Mouse (Mus musculus): ENCODE results near the gene Syt14.

DNA sequence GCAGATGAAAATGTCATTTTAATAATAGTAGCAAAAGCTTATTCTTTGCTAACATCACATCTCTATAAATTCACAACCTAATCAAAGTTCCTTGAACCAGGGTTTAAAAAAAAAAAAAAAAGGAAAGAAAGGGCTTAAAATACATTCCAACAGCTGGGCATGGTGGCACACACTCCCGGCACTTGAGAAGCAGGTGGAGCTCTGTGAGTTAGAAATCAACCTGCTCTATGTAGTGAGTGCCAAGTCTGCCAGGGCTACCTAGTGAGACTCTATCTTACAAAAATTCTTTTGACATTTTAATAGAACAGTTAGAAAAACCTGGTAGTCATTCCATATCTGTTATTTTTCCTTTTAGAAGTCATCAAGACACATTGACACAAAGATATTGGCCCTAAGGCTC is 31.0 kb downstream of the Syt14 start:
- TF ChIP-seq CTCF (conservative IDR thresholded peaks at IDR 0.05 in 1 of 2, IDR thresholded peaks at IDR 0.05 in 1 of 2; ENCODE audit: low read depth in 2 of 2, low read length in 2 of 2) = no peak
- no peak for TF ChIP-seq MAFK (IDR thresholded peaks at IDR 0.05; ENCODE audit: insufficient replicate concordance, low read length)
- TF ChIP-seq POLR2A (IDR thresholded peaks at IDR 0.05; ENCODE audit: low read depth, low read length) = no peak
- no peak for TF ChIP-seq MAZ (IDR thresholded peaks at IDR 0.05; ENCODE audit: low read depth, low read length)
- no peak for TF ChIP-seq CHD2 (IDR thresholded peaks at IDR 0.05; ENCODE audit: low read length)
